Mouse (Mus musculus) testis, adult 2 months (tissue): ENCODE measurements around the gene Pwwp2a. TPM values are rescaled to one million over a fixed set of nuclear protein-coding genes. Genes with fewer than 3 reads are reported as not detected.

ENCODE experiments used
- H3K27ac ChIP-seq: fragments of 200-500 bp; 2 replicates; pipeline ENCODE4 v1.5.1; 2012; ENCODE audit warnings: low read depth, low read length; ENCODE audit not compliant: control insufficient read depth, insufficient read depth
- H3K27me3 ChIP-seq: fragments of 200-500 bp; 2 replicates; pipeline ENCODE4 v1.6.1; 2012; ENCODE audit warnings: mild to moderate bottlenecking, low read length, moderate library complexity; ENCODE audit not compliant: control insufficient read depth, insufficient read depth
- H3K36me3 ChIP-seq: fragments of 200-500 bp; 2 replicates; pipeline ENCODE4 v1.6.1; 2012; ENCODE audit warnings: mild to moderate bottlenecking, low read length; ENCODE audit not compliant: control insufficient read depth, insufficient read depth
- H3K4me1 ChIP-seq: fragments of 200-500 bp; 2 replicates; pipeline ENCODE4 v1.6.1; 2012; ENCODE audit warnings: low read length; ENCODE audit not compliant: control insufficient read depth, insufficient read depth
- H3K4me3 ChIP-seq: fragments of 200-500 bp; 2 replicates; pipeline ENCODE4 v1.5.1; 2012; ENCODE audit warnings: low read depth, mild to moderate bottlenecking, low read length, moderate library complexity, mixed read lengths; ENCODE audit not compliant: control insufficient read depth
- CTCF ChIP-seq: fragments of 200-500 bp; IDR thresholded peaks from 2 replicates; pipeline ENCODE4 v1.5.1; 2012; ENCODE audit warnings: low read depth, mild to moderate bottlenecking, inconsistent platforms, low read length, moderate library complexity; ENCODE audit not compliant: control insufficient read depth, insufficient read depth, insufficient replicate concordance
- POLR2A ChIP-seq: fragments of 200-500 bp; IDR thresholded peaks from 2 replicates; pipeline ENCODE4 v1.6.1; 2012; ENCODE audit warnings: low read depth, mild to moderate bottlenecking, inconsistent platforms, low read length, moderate library complexity; ENCODE audit not compliant: control insufficient read depth
- polyA plus RNA-seq: library from polyadenylated mRNA; depleted of rRNA; stranded (reverse); fragments of >200 nt; gene quantifications from 2 replicates; pipeline ENCODE4 v1.2.3, GENCODE M21; 2012; rRNA removed

Gene Pwwp2a
- polyA plus RNA-seq, 1 experiment, result 10.3 TPM

DNA sequence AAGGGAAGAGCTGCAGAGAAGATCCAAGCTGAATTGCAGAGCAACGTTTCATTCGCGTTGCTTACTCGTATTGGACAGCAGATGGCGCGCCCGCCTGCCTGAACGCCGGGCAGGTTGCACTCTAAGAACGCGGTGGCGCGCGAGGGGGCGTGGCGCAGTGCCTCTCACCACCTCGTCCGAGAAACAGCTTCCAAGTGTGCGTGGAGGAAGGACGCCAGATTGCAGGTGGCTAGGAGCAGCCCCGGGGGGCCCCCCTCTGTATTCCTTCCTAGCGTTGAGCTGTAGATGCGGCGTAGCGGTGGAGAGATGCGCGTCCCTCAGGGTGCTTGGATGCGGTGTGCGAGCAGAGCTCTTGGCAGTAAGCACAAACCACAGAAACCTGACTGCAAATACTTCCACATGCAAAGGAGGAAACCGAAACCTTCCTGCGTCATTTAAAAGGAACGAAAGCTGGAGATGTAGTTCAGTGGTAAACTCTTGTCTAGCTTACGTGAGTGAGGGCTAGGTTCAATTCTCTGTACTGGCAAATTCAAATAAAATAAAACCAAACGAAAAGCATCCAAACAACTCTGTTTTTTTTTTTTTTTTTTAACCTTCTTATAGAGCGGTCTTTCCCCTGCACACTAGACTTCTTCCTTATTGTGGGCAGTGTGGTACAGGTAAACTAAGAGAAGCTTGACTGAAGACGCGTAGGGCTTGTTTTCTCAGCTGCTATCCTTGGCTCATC lies 85.3 kb downstream of the Pwwp2a start:
- TF ChIP-seq POLR2A, result no peak
- TF ChIP-seq CTCF, result peak; percentile 82; the same call in 1 of the 2 replicates
- peak overlapping the region; percentile 57 for H3K4me3 ChIP-seq
- H3K4me1 ChIP-seq, result peaks cover 2% of the 10 kb centered on the region
- H3K27me3 ChIP-seq, result no peaks in the 10 kb centered on the region
- no peaks in the 10 kb centered on the region for H3K36me3 ChIP-seq
- H3K27ac ChIP-seq, result no peak overlapping the region

DNA sequence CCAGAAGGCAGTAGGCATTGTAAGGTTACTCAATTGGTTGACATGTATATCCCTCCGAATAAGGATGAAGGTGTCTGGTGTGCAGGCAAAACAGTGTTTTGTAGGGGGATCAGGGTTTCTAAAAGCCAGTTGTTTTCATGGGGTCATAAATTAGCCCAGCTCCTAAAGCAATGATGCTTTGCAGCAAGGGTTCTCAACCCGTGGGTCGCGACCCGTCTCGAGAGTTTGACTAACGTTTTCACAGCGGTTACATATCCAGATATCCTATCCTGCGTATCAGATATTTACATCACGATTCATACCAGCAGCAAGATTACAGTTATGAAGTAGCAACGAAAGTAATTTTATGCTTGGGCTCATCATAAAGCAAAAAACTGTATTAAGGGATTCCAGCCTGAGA lies 86.0 kb downstream of the Pwwp2a start:
- H3K4me1 ChIP-seq, result peaks cover 2% of the 10 kb centered on the region
- no peaks in the 10 kb centered on the region for H3K36me3 ChIP-seq
- no peaks in the 10 kb centered on the region for H3K27me3 ChIP-seq
- no peak overlapping the region for H3K27ac ChIP-seq
- H3K4me3 ChIP-seq, result peak overlapping the region; percentile 19; the same call in 1 of the 2 replicates
- no peak for TF ChIP-seq POLR2A
- TF ChIP-seq CTCF, result no peak

DNA sequence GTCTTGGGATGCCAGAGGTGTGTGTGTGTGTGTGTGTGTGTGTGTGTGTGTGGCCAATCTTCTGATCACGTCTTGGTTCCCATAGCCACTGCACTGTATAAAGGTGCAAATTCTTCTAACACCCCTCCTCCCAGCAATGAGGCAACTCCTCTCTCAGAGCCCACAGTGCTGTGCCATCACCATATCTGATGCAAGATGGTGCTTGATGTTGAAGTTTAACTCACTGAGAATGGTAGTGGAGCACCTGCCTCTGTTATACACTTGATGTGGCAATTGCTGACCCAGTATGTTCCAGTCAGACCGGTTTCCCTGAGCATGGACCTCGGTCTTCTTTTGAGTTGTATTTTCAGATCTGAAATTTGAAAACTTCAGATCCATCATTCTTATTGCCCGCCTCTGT lies 88.3 kb downstream of the Pwwp2a start:
- H3K27ac ChIP-seq, result no peak overlapping the region
- TF ChIP-seq POLR2A, result no peak
- TF ChIP-seq CTCF, result no peak
- H3K4me3 ChIP-seq, result no peak overlapping the region

More for the DNA sequence above, 88.3 kb downstream of the Pwwp2a start:
- Histone ChIP-seq H3K4me1 (peaks cover 2% of the 10 kb centered on the region), H3K36me3 (no peaks in the 10 kb centered on the region), H3K27me3 (no peaks in the 10 kb centered on the region)

Other genes with a start within 250 kb of the Pwwp2a start
- 5.0 and 6.2 TPM in 2 replicates for gene Slu7, start 248.3 kb upstream of the Pwwp2a start, polyA plus RNA-seq
- 1.3 and 1.4 TPM in 2 replicates for gene C1qtnf2, start 207.7 kb upstream of the Pwwp2a start, polyA plus RNA-seq
- 2.4 and 2.8 TPM in 2 replicates for gene Ccnjl, start 153.2 kb upstream of the Pwwp2a start, polyA plus RNA-seq
- gene 4933415A04Rik, start 95.0 kb upstream of the Pwwp2a start, polyA plus RNA-seq, result 0.28 TPM in 2 replicates
- not detected in 2 replicates for gene Fabp6, start 80.5 kb upstream of the Pwwp2a start, polyA plus RNA-seq
- 38.6 and 44.9 TPM in 2 replicates for gene Ttc1, start 66.0 kb downstream of the Pwwp2a start, polyA plus RNA-seq
- 0.53 and 0.55 TPM in 2 replicates for gene Adra1b, start 219.2 kb downstream of the Pwwp2a start, polyA plus RNA-seq